Mouse (Mus musculus): ENCODE measurements around the gene Grk2.
"Not testable (repeated sequence)": the region's sequence is repeated elsewhere in the genome, so short reads cannot be mapped to it uniquely, and the experiment has no call there.

The Grk2 gene

DNA sequence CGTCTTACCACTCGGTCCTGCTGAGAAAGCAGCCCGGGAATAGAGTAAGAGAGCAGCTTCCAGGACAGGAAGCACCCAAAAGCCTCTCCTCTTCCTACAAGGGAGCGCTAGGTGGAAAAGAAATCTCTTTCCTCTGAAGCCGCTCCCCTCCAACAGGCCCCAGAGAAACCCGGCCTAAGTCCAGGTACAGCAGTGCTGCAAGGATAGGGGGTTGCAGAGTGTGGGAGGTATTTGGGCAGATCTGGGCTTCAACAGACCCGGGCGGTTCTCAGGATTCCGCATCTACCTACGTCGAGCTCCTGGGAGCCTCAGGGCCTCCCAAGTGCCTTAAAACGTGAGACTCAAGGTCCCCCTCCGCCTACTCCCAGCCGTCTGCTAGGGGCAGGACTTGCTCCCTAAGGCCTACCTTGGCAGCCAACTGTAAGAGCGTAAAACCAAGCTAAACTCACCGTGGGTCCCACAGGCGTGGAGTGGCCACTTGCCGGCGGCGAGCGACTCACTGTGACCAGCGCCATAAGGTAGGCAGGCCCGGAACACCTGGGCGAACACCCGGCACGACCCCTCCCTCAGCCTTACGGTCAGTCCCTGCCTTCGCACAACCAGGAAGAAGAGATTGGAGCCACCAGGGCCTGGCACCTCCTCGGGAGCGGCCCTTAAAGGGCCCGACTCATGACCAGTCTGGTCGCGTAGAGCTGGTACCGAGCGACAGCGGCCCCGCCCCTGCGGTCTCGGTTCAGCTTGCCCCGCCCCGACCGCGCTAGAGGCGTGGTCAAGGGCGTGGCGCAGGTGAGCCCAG, 37.3 kb downstream of the Grk2 start, which contains the start of gene Ssh3:
Ssh3 (minus strand) TSS at position 615 of the 796 bp plus-strand sequence.
- DNase-seq = peak; percentile 78

DNA sequence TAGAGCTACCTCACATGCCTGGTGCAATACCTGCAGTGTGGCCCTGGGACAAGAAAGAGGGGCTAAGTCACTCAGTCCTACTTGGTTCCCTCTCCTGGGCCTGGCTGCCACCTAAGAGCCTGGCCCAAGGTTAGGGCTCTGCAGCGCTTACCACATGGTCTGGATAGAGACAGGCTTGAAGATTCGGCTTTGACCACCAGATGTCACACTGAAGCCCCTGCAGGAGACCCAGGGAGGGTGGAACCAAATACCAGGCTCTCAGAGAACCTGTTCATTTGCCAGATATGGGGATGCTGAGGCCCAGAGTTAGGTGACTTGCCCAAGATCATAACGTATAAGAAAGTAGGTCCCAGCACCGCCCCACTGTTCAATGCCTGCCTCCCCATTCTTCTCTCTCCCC, 40.1 kb downstream of the Grk2 start:
- DNase-seq = no peak

DNA sequence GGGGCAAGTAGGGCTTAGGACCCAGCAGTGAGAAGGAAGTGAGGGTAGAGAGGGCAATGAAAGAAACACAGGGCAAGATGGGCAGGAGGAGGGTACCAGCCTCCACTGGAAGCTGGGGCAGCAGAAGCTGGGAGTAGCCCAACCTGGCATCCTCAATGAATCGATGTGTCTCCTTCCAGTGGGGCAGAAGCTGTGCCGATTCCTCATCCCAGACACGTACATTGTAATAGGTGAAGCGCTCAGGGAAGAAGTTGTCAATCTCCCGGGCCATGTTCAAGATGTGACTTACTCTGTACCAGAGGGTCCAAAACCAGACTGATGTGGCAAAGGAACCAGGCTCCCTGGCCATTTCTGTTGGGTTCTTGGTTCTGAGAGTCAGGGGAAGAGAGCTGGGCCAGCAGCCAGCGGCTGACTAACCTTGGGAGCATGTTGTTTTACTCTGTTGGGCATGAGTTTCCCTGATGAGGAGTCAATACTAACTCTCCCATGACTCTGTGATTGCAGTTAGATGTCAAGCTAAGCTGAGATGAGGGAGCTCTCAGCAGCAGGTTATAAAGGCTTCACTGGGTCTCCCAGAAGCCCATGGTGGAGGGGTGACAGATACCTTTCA, 41.7 kb downstream of the Grk2 start:
- no peak for DNase-seq

DNA sequence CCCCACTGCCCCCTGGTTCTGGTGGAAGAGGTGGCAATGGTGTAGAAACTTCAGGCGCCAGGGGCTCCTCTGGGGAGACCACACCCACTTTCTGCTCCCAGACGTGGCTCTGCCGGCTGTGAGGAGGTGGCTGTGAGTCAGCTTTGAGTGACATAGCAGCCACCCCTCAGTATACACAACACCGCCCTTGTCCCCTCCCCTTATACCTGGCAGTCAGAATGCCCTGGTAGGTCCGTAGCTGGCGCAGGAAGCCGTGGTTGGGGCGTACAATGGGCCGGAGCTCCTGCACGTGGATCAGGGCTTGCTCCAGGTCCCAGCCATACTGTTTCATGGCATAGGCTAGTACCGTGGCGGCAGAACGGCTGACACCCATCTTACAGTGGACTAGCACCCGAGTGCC, 42.3 kb downstream of the Grk2 start:
- DNase-seq = peak; percentile 10

DNA sequence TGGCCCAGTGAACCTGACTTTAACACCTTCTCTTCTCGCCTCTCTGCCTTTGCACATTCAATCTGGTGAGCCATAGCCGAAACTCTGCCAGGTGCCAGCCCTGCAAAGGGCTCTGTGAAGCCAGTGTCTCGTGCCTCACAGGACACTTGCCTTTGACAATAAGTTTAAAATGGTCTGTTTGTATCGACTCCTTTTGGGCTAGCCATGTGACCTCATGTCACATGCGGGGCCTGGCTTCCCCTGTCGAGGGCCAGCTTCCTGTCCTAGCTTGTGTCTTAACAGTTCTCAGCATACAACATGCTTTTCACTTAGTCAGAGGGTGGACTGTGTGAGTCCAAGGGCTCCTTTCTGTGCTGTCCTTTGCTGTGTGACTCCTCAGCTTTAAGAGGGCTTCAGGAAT, 43.3 kb downstream of the Grk2 start:
- peak; percentile 3 for DNase-seq

DNA sequence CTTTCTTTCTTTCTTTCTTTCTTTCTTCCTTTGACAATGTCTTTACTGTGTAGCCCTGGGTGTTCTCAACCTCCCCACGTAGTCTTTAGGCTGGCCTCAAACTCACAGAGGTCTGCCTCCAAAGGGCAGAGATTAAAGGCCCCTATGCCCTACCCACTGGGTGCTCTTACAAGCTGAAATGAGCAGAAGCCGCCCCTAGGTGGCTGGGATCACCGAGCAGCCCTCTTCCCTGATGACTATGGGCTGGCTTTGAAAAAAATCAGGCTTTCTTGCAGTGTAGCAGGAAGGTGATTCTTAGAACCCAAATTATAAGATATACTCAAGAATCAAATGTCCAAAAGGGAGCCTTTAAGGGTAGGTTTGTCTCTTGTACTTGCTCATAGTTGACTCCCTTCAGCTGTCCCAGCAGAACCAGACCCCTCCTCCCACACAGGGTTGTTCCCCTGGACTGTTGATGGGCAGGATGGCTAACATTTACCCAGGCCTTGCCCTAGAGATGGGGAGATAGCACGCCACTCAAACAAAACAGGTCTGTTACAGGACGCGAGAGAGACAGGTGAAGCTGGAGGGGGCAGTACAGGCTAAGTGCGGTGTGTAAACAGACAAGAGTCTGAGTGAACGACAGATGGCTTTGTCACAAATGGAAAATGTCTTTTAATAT, 44.9 kb downstream of the Grk2 start:
- no peak for DNase-seq

DNA sequence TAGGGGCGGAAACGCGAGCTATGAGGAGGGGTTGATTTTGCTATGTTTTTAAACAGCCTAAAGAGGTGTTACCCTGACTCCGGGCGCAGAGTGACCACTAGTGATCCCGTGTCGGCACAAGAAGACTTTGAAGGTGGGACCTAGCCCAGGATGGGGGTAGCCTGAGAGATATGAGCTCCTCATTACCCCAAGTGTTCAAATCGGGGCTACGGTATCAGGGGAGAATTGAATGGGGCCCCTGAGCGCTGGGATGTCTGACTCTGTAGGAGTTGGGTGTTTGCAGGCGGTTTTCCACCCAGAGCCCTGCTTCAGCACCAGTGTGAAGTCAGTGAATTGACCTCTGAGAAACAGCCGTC, 48.1 kb downstream of the Grk2 start:
- no peak for DNase-seq

DNA sequence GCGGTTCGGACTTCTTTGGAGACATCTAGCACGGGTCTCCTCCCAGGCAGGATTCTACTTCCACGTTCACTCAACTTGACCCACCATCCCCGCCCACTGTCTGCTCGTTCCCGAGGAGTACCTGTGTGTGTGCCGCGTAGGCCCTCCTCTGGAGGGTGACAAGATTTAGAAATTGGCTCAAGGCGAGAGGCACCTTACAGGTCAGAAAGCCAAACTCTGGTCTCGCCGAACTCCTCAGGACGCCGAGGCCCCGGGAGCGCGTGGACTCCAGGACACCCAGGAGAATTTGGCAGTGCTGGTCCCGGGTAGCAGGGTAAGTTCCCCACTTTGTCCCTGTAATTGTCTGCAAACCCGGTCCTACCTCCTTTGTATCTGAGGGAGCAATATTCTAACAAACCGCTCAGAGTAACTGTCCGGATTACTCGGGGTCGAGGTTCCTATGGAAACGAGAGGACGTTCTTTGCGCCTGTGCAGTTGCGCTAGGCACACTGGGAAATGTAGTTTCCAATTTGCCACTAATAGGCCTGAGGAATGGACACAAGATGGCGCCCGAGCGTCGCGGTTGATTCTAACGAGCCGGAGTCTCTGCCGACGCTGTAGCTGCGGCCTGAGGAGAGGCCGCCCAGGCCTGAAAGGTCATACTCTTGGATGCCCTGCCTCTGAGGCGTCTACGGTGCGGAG, 48.7 kb downstream of the Grk2 start:
- DNase-seq = peak; percentile 86

DNA sequence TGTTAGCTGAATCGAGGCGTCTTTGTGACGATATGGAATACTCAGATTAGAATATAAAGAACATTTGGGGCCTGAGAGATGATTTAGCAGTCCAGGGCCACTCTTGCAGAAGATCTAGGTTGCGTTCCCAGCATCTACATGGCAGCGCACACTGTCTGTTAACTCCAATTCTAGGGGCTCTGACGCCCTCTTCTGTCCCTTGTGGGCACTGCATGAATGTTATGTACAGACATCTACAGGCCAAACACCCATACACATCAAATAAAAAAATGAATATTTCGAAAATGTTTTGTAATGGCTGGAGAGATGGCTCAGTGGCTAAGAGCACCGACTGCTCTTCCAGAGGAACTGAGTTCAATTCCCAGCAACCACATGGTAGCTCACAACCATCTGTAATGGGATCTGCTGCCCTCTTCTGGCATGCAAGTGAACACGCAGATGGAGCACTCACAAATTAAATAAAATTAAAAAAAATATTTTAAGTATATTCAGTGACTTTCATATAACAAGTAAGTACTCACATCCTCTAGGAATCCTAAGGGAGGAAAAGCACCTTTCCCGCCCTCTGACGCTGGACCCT, 50.3 kb downstream of the Grk2 start:
- no peak for DNase-seq

DNA sequence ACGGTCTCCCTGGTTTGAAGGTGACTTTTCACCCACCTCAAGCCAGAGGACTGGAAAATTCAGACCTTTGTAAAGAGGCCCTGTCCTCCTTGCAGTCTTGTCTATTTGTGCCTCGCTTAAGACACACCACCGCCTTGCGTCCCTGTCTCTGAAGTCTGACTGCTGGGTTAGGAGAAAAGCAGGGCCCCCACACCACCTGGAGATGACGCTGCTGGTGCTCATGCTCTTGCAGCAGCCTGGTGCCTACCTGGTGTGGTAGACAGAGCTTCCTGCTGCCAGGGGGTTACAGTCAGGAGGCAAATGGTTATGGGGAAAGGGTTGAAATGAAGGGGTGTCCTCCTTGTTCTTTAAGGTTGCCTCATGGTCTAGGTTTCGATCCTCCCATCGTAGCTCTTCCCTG, 51.8 kb downstream of the Grk2 start:
- no peak for DNase-seq

DNA sequence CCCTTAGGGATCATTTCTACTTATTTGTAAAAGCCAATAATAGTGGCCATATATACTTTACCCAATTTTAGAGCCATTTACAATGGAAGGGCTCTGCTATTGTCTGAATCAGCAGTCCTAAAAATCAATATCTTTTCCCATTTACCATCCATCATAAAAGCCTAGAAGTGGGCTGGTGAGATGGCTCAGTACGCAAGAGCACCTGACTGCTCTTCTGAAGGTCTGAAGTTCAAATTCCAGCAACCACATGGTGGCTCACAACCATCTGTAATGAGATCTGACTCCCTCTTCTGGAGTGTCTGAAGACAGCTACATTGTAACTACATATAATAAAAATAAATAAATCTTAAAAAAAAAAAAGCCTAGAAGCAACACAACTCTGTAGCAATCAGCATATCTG, 57.3 kb downstream of the Grk2 start:
- not testable (repeated sequence) for DNase-seq

DNA sequence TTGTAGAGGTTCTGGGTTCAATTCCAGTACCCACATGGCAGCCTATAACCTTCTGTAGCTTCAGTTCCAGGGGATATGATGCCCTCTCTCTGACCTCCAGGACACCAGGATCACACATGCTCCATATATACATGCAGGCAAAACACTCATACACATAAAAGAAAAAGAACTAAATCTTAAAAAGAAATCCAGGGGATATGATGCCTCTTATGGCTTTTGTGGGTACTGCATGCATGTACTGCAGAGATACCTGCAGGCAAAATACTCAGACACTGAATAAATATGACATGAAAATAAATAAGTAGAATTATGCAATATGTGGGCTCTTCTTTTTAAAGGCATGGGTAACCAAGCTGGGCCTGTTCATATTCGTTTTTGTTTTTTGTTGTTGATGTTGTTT, 59.0 kb downstream of the Grk2 start:
- no peak for DNase-seq

DNA sequence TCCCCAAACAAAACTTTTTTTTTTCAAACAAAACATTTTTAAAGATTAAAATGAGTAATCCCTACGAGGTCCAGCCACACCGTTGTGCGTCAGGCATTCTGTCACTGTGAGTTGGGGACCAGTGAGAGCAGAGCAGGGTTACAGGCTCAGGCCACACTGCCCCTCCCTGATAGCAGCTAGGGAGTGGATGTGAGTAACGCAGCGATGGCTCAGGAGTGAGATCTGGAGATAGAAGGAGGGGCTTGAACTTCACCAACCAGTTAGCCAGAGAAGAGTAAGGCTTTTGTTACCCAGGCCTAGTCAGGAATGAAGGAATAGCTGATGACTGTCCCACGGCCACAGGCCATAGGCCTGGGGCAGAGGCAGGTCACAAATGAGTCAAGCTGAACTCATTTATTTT, 61.2 kb downstream of the Grk2 start:
- DNase-seq = no peak

DNA sequence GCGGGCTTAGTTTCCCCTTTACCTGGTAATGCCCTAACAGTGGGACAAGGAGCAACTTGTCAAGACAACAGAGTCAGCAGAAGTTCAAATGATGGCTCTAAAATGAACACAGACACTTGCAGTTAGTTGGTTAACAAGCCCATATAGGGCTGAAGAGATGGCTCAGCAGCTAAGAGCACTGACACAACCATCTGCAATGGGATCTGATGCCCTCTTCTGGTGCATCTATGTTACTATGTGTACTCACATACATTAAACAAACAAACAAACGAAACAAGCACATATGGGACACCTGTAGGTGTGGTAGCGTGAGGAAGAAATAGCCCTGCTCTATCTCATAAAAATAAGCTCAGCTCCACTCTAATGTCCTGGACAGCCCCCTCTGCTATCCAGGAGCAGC, 63.6 kb downstream of the Grk2 start:
- no peak for DNase-seq

DNA sequence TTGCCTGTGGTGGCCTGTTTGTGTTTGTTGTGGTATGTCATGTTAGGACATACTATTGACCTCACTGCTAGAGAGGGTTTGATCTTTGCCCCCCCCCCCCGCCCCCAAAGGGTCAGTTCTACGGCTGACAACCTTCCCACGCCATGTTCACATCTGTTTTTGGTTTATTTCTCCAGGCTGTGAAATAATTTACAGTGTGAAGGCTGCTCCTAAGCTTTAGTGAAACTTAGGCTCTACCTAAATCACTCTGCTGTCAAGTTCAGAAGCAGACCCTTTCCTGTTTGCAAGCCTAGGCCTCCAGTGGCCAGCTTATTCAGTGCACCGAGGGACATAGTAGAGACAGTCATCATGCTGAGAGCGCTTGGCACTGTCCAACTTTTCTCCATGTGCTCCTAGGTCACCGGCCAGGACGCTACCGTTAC, 65.8 kb downstream of the Grk2 start:
- no peak for DNase-seq
